Mouse (Mus musculus) fat pad, adult 2 months (tissue): ENCODE data around the gene Timm22.

Source experiments
- DNase-seq: peaks from one replicate; pipeline ENCODE4 v3.0.0-alpha.2; 2011; ENCODE audit warnings: low read depth, low spot score; ENCODE audit errors: extremely low read depth

The Timm22 gene

DNA sequence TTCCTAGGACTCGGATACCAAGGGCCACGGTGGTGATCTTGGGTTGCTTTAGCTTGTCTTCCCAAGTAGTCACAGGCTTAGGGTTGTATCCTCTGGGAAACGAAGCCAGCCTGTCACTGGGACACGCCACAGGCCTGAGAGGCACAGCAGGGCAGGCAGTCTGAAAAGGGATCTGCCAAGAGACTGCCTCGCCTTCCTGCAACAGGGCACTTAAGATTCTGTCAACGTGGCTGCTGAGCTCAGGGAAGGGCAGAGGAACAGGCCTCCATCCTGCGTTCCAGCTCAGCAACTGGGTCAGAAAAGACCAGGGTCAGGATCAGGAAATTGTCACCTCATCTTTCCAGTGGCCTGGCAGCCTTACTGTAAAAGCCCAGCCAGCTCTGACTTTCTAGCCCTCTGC is 22.8 kb downstream of the Timm22 start:
- no peak for DNase-seq

- DNase-seq: no peak
Measured at GRCm38 (mm10) chr11:76429966-76430631, 23.3 kb downstream of the Timm22 start.

- DNase-seq: no peak
Measured at GRCm38 (mm10) chr11:76436009-76436408, 29.3 kb downstream of the Timm22 start.

DNA sequence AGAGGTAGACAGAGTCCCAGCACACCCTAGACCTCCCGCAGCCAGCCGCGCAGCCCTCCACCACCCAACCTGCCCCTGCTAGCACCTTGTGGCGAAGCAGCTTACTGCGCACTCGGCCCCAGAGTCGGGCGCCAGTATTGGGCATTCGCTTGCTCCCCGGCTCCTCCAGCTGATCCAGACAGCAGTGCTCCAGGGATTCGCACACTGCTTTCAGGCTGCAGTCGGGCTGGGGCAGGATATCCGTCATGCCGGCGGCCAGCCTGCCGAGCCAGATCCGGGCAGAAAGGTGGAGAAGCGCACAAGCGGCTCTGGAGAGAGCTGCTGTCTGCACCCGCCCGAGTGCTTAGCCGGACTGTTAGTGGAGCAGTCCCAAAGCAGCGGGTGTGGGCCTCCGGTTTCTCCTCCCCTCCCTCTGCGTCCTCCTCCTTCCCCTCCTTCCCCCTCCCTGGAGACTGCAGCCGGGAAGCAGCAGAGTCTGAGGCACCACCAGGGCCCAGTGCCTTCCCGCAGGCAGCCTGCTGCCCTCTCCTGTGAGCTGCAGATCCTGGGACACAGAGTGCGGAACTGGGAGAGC is 30.2 kb downstream of the Timm22 start:
- DNase-seq: no peak

GRCm38 (mm10) chr11:76439666-76440065 is 32.9 kb downstream of the Timm22 start:
- no peak for DNase-seq

DNA sequence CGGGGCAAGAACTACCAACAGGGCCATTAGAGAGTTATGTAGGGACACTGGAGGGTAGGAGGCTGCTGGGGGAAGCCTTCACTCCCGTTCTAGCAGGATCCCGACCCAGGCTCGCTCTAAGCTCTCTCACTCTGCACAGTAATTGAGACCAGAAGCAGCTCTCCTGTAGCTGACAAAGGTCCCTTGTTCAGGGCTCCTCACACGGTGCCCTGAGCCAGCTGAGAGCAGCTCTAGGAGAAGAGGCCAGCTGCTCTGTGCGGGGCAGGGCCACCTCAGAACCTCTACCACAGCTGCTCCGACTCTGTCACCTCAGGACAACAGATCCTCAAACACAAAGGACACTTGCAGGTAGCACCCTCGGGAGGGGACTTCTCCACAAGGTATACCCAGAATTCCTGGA is 38.7 kb downstream of the Timm22 start:
- DNase-seq: no peak

- DNase-seq: no peak
Measured at GRCm38 (mm10) chr11:76446251-76446650, 39.5 kb downstream of the Timm22 start.

GRCm38 (mm10) chr11:76449520-76450201 is 42.9 kb downstream of the Timm22 start:
- DNase-seq: no peak

GRCm38 (mm10) chr11:76450202-76450561 is 43.4 kb downstream of the Timm22 start:
- DNase-seq: no peak

GRCm38 (mm10) chr11:76454492-76454891 is 47.7 kb downstream of the Timm22 start:
- no peak for DNase-seq

- DNase-seq: no peak
Measured at GRCm38 (mm10) chr11:76456233-76456632, 49.5 kb downstream of the Timm22 start.

- DNase-seq: no peak
Measured at GRCm38 (mm10) chr11:76456897-76457296, 50.1 kb downstream of the Timm22 start.

DNA sequence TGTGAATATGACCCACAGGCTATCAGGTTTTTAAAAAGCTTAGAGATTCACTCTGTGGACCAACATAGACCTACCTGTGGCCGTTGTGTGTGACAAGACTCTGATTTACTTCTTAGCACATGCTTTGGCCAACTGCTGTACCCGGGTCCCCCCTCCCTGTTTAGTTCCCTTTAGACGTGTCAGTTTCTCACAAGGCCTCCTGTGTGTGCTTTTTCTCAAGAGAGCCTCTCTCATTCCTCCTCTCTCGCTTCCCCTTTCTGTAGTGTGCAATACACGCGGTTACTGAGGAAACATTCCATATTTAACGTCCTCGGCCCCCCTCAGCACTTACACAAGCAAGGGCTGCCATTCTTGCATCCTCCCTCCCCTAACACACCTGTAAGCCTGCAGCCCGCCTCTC is 52.0 kb downstream of the Timm22 start:
- no peak for DNase-seq

DNA sequence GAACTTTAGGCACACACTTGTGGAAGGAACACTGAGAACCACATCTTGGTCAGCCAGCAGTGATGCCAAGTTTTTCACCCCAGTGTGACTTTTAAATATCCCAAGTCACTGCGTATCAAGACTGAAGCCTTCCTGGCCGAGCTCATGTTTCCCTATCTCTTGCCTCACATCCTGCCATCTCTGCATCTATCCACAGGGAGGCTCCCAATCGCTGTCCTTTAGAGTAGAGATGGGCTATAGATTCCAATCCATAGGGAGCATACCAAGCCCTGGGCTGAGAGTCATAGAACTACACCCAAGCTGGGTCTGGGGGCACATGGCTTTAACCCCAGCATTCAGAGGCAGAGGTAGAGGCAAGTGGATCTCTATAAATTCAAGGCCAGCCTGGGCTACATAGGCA is 52.7 kb downstream of the Timm22 start:
- no peak for DNase-seq

GRCm38 (mm10) chr11:76461201-76461600 is 54.4 kb downstream of the Timm22 start:
- DNase-seq: no peak

GRCm38 (mm10) chr11:76461696-76462095 is 54.9 kb downstream of the Timm22 start:
- no peak for DNase-seq

- DNase-seq: no peak
Measured at GRCm38 (mm10) chr11:76465879-76466278, 59.1 kb downstream of the Timm22 start.
